Mouse (Mus musculus): ENCODE measurements around the gene Mgrn1.

DNA sequence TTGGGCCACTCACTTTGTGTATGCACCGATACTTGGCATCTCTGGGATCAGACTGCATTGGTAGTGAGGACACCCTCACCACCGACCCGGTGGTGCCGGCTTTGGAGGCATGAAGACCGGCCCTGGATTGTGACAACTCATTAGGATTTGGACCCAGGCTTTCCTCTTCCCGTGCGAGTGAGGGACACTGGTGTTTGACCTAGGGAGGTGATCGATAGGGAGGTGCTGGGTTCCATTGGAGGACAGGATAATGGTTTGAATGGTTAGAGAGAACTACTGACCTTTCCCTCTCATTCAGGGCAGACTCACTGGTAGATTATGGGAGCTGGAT is 606 bp downstream of the Mgrn1 start:
- TF ChIP-seq POLR2A (IDR thresholded peaks at IDR 0.05; ENCODE audit: borderline replicate concordance, control insufficient read depth, low read depth, low read length): no peak
- no peak for TF ChIP-seq CTCF (IDR thresholded peaks at IDR 0.05; ENCODE audit: control insufficient read depth, insufficient read depth, low read length)

Data from bone marrow, adult 2 months (tissue).